In genomic region chr11:36054323-36054722, GRCm38 (mm10) we compare ENCODE assay signal across 12 mouse cellular contexts.
"Had no signal": no experiment of that assay in that cellular context is flagged by ENCODE, and none has a peak within 500 bp of the region (broad histone marks: within the 10 kb centered on the region; RNA-seq: fewer than 3 reads in every experiment).

No protein-coding gene starts in this region.

- H3K36me3 ChIP-seq: limb, embryonic 12.5 days; liver, embryonic 13.5 days; stomach, embryonic 15.5 days had no signal

- H3K4me1 ChIP-seq: limb, embryonic 12.5 days; liver, embryonic 13.5 days; stomach, embryonic 15.5 days had no signal

- ATAC-seq: liver, postnatal 0 days; midbrain, embryonic 13.5 days had no signal

- H3K27me3 ChIP-seq: liver, embryonic 13.5 days had no signal

- H3K9me3 ChIP-seq: limb, embryonic 12.5 days; liver, embryonic 13.5 days; midbrain, embryonic 13.5 days; stomach, embryonic 15.5 days had no signal

- DNase-seq: kidney, adult 8-10 months; kidney, postnatal 25 days; layer of hippocampus, adult 9-11 months; layer of hippocampus, postnatal 36 days; liver; liver, embryonic 13.5 days; liver, postnatal 0 days; thymus, adult 2 months; thymus, postnatal 4 days had no signal

- H3K27ac ChIP-seq: limb, embryonic 12.5 days; liver, embryonic 13.5 days; midbrain, embryonic 13.5 days; stomach, embryonic 15.5 days had no signal

- H3K9ac ChIP-seq: limb, embryonic 12.5 days; liver, embryonic 13.5 days; liver, postnatal 0 days; midbrain, embryonic 13.5 days; stomach, embryonic 15.5 days had no signal

- H3K4me2 ChIP-seq: limb, embryonic 12.5 days; liver, embryonic 13.5 days; midbrain, embryonic 13.5 days; stomach, embryonic 15.5 days had no signal

- H3K4me3 ChIP-seq: limb, embryonic 12.5 days; liver, embryonic 13.5 days; midbrain, embryonic 13.5 days; stomach, embryonic 15.5 days had no signal
